Mouse (Mus musculus): ENCODE measurements at regions not wholly inside any gene's neighbourhood (a gene's known extent, or its start where the extent isn't known, plus 50 kb on each side); places are given as distances from the start of the nearest gene placed in this dataset.

DNA sequence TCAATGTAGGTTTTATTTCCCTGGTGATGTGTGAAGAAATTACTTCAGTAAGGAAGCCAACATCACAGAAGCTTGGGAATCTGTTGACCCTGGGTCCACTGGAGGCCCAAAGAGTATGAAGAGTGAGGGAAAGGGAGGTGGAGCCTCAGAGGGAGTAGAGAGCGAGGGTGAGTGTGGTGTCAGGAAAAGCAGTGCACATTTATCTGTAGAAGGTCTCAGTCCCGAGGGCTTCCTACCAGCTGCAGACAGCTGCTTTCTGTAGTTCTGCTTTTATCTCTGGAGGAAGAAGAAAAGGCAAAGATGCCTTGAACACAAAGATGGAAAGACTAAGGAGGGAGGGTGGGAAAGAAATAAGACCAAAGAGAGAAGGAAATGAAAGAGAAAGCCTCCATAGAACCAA lies 133.5 kb downstream of the Emp1 start:
- TF ChIP-seq CTCF (IDR thresholded peaks at IDR 0.05; ENCODE audit: low read depth) = no peak
- TF ChIP-seq EP300 (optimal IDR thresholded peaks at IDR 0.05) = no peak

Measured in stomach, postnatal 0 days (tissue).